Mouse (Mus musculus) forelimb bud, embryonic 11.5 days (tissue): ENCODE measurements at regions not wholly inside any gene's neighbourhood (a gene's known extent, or its start where the extent isn't known, plus 50 kb on each side); places are given as distances from the start of the nearest gene placed in this dataset.

Experiments used
- DNase-seq: peaks from one replicate; pipeline ENCODE4 v3.0.0-alpha.2; 2012; ENCODE audit warnings: low read depth, low spot score

- DNase-seq = no peak
Measured at GRCm38 (mm10) chr8:126160356-126160975, 137.9 kb upstream of the Slc35f3 start.

DNA sequence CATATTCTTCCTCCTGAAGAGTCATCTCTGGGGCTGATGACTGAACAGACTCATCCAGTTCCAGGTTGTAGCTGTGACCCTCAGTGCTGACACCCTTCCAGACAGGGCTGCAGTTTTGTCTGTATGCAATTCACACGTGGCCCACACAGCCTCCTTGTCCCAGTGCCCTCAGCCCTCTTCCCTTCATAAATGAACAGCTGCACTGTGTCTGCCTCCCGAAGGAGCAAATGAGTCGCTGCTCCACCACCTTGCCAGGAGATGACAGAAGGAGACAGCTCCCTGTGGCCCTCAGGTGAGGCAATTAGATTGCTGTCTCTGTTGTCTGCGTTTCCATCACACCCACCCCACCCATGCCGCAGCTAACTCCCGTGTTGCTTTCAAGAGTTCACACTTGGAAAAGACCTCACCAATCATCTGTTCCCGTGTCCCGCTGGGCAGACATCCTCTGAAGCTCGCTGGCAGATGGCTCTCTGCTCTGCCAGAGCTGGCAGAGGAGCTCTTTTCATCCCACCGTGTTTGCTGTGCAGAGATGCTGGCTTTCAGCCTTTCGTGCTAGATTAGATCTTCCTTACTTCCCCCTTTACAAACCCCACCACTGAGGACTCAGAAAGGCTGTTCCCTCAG lies 135.5 kb upstream of the Slc35f3 start:
- no peak for DNase-seq

GRCm38 (mm10) chr8:126163954-126164353 lies 134.4 kb upstream of the Slc35f3 start:
- no peak for DNase-seq

GRCm38 (mm10) chr8:126165486-126166095 lies 132.8 kb upstream of the Slc35f3 start:
- DNase-seq = no peak

- DNase-seq = no peak
Measured at GRCm38 (mm10) chr8:126166394-126166793, 132.0 kb upstream of the Slc35f3 start.

GRCm38 (mm10) chr8:126174451-126174850 lies 123.9 kb upstream of the Slc35f3 start:
- DNase-seq = no peak

DNA sequence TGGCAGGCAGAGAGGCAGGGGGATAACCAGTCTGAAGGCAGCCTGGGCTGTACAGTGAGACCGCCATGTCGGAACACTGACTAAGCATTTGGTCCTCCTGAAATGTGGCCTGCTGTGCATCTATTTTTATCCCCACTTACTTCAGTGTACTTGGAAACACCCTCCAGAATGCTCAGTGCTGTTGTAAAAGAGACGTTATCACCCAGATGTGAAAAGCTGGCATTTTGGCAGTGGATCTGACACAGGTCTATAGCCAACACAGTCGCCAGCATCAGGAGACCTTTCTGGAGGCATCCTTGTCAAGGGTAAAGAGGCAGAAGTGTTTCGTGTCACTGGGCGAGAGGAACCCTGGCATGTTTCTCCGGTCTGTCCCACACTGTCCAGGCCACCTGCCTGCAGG lies 122.1 kb upstream of the Slc35f3 start:
- no peak for DNase-seq

DNA sequence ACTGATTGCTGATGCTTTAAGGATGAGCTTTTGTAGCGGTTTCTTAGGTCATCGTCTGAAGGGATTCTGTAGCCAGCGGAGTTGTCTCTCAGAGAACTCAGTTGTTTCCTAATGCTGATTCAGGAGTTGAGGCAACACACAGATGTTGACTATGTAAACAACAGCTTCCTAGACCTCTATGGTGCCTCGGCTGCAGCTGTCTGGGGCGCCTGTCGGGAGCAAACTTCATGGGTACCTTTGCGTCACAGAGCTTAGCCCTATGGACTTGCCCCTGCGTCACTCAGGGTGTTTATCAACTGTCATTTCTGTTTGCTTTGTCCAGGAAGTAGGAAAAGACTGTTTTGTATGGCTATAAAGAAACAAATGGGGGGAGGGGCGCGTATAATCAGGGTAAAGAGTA lies 120.5 kb upstream of the Slc35f3 start:
- no peak for DNase-seq

DNA sequence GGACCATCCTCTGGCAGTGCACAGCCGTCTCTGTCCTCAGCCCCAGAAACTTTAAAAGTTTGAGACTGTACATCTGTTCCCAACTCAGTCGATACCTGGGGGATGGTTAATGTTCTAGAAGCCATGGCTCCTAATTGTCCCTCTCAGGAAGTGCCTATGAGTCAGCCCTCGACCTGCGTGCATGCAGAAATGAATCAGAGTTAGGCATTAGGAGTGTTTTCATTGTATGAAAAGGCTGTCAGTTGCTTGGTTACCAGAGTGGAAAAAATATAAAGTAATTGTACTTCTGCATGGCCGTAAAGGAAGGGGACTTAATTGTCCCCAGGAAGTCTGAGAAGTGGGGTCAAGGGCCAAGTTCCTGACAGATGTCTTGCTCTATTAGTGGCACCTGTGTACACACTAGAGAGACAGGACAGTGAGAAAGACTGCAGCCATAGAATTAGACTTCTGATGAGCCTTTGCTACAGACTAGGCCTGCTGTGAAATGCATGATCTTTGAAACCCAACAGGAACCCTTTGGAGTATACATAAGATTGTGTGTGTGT lies 109.5 kb upstream of the Slc35f3 start:
- DNase-seq = peak; percentile 6

DNA sequence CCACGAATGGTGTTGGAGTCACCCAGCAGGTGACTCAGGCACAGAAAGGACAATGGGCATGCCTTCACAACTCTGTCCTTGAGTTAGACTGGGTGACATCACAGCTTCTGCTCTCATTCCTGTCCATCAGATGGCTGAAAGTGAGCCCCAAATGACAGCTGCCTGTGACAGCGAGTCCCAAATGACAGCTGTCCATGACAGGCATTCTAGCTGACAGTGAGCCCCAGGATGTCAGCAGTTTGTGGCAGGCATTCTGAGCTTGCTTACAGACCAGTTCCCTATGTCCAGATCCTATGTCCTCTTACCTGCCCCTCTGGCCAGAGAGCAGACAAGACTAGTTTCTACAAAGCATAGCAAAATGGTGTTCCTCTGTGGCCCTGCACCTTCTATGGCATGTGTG lies 102.7 kb upstream of the Slc35f3 start:
- DNase-seq = no peak

GRCm38 (mm10) chr8:126210561-126210960 lies 87.8 kb upstream of the Slc35f3 start:
- no peak for DNase-seq

- no peak for DNase-seq
Measured at GRCm38 (mm10) chr8:126212802-126213201, 85.6 kb upstream of the Slc35f3 start.

GRCm38 (mm10) chr8:126214571-126214970 lies 83.8 kb upstream of the Slc35f3 start:
- no peak for DNase-seq

GRCm38 (mm10) chr8:126216391-126216790 lies 82.0 kb upstream of the Slc35f3 start:
- no peak for DNase-seq

DNA sequence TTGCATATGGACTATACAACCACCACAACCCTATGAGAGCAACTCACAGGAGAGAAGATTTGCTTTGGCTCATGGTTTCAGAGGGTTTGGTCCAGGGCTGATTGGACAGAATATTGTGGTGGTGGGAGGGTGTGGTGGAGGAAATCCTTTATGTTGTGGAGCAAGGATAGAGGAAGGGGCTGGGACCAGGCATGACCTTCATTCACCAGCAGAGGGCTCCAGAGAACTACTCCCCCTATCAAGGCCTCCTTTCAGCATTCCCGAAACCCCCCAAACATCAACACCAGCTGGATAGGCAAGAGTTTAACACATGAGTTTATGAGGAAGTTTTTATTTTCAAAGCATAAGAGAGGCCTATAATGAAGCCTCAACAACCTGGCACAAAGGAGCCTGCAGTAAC lies 76.7 kb upstream of the Slc35f3 start:
- DNase-seq = no peak

DNA sequence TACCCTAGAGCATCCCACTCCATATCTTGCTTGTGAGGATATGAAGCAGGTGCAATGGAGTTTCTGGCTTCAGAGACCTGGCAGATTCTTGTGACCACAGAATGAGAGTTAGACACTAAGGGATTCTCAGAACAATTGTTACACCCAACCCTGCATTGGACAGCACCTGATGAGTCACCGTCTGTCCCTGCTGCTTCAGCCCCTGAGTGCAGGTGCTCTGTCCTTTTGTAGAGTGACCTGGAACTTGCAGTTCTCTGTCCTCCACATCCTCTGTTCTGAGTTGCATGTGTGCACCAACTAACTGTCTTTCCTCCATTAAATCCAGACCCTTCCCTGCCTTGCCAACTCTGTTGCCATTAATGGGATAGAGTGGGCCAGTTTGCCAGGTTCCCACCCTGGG lies 66.6 kb upstream of the Slc35f3 start:
- no peak for DNase-seq

- DNase-seq = no peak
Measured at GRCm38 (mm10) chr8:126232521-126232920, 65.8 kb upstream of the Slc35f3 start.

GRCm38 (mm10) chr8:126239684-126240083 lies 58.7 kb upstream of the Slc35f3 start:
- DNase-seq = no peak

GRCm38 (mm10) chr8:126244321-126244720 lies 54.0 kb upstream of the Slc35f3 start:
- DNase-seq = no peak
